Mouse (Mus musculus): ENCODE data around the gene Tm7sf2.

Tm7sf2 gene

DNA sequence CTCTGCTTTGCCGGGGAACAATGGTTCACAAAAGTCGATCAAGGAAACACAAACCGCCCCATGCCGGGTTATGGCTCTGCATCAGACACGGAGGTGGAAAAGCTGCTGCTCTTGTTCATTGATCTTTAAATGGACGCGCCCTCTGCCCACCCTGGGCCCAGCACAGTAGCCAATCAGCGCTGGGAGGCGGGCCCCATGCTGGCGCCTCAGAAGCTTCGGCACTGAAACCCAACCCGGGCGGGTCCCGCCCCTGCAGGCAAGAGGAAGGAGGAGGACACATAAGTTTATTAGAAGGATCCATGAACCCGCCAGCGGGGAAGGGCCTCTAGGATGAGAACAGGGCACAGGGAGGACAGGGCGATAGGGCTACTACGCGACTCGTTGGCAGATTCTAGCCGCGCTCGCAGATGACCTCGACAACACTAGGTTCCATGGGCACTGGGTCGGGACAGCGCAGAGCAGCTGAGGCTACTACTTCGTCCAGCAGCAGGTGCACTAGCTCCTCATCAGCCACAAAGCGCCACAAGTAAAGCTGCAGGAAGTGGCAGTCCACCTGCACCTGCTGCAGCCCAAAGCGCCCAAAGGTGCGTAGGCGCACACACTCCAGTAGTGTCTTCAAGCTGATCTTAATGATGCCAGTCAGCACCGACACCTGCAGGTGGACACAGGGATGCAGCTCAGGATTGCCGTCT, at the start of gene Tm7sf2:
Tm7sf2 (minus strand) TSS at position 650 of the 692 bp plus-strand sequence.
- peak; percentile 75 for DNase-seq (ENCODE audit: low spot score)

DNA sequence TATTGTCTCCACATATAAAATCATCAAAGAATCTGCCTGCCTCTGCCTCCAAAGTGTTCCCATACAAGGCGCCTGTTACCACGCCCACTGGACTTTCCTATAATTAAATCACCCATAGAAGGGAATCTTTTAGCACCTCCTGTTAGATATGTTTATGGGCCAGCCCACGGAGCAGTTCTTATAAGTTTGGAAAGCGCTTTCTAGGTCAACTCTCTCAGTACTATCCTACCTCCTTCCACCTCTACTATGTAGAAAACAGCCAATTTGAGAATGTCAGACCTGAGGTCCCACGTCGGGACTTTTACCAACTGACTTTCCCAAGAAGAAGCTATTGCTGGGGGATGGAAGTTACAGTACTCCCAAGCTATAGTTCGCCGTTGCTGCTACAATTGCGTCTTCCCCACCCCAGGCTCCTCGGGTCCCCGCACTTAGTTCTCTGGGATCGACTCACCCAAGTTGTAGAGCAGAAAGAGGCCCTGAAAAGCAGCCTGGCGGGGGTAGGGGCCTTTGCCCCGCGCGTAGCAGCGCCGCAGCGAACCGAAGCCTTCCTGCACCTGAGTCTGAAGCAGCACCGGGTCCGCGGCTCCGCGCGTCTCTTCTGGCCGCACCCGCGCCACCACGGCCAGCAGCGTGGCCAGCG, 49.3 kb upstream of the Tm7sf2 start:
- no peak for DNase-seq (ENCODE audit: low spot score)

DNA sequence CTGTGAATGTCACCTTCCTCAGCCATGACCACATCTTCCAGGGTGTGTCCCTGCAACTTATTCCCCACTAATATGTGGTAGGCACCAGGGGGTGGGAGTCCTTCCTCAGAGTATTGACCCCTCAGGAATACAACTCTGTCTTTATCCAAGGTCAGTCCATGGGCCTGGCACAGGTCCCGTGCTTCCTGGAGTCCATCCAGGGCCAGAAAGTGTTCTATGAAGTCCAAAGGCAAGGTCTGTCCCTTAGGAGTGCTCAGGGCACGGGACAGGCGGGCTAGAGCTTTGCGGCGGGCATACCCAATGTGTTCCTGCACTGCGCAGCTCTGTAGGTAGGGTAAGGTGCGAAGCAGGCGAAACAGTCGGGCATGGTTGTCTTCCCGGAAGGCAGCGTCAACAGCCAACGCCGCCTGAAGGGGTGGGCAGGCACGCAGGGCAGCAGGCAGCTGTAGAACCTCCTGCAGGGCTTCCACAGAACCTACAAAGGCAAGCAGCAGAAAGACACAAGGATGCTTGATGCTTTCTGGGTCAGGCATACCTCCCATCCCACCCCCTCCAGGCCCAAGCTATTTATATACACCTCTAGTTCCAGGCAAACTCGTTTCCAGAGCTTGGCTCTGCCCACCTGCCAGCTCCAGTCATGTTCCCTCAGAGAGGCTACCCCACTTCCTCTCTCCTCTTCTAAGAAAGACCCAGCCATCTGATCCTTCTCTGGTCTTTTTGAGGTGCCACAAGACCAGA, 48.1 kb upstream of the Tm7sf2 start:
- no peak for DNase-seq (ENCODE audit: low spot score)

DNA sequence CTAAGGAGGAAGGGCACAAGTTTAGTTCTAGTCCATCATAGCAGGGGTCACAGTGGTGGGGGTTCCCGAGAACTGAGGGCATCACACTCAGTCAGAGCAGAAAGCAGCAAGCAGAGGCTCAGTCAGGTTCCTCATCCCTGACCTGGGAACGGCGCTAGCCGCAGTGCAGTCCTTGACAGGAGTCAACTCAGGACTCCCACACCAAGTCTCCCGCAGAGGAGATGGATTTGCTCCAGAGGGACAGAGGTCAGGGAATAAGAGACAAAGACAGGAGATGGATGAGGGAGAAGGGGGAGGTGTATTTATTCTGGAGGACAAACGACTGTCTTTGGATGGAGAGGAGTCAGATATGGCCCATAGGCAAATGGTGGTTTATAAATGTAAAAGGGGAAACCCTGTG, 44.9 kb upstream of the Tm7sf2 start:
- no peak for DNase-seq (ENCODE audit: low spot score)

DNA sequence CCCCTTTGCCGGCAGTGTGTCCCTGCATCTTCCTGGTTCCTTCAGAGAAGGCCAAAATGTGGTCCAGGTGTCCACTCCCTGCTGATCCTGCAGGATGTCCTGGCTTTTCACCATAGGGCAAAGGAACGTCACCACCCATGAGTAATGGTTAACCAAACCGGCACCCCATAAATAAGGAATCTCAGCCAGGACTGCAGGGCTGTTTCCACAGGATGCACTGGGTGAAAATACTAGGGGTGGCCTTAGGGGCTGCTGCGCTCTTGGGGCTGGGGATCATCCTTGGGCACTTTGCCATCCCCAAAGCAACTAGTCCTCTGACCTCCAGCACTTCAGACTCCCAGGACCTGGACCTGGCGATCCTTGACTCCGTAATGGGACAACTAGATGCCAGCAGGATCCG, 37.4 kb upstream of the Tm7sf2 start, which contains the start of gene Naaladl1:
Naaladl1 (plus strand) TSS at position 197 of the 400 bp plus-strand sequence.
- DNase-seq (ENCODE audit: low spot score) = no peak

DNA sequence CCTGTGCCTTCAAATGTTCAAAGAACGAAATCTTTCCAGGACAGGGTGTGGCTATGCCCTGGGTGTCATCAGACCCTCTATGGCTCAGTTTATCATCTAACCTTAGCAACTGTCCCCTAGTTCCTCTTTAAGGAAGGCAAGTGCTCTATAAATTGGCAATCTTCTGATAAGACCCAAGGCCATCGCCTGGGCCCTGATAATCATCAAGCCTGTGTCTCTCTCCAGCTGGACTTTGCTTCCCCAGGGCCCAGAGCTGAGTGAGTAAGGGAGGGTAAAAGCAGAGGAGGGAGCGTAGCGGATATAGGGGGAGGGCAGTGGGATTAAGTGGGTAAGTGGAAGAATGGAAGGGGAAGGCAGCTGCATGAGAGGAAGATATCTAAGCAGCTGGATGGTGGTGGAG, 36.3 kb upstream of the Tm7sf2 start:
- no peak for DNase-seq (ENCODE audit: low spot score)

DNA sequence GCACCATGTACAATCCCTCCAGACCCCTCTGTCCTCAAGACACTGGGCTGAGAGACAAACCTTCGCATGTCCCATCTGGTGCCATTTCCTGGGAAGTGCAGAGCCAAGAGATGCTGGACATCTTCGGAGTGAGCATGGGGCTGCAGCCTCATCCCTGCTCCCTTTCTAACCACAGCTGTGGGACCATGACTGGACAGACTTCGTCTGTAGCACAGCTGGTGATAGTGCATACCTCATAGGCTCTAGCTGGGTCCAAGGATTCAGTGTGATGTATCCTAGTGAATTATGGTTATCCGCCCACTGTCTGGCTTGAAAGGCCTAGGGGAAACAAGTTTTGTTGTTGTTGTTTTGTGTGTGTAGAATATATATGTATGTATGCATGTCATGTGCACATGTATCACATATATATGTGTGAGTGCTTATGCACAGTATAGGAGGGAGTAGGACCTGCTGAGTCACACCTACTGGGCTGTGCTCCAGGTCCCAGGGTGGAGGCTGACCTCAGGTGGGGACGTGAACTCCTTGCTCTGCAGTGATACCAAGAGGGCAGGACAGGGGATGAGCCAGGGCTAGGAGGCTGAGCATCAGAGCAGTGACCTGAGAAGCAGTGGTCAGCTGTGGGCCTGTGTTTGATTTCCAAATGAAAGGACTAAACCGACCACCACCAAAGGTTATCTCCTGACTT, 34.1 kb upstream of the Tm7sf2 start:
- no peak for DNase-seq (ENCODE audit: low spot score)

DNA sequence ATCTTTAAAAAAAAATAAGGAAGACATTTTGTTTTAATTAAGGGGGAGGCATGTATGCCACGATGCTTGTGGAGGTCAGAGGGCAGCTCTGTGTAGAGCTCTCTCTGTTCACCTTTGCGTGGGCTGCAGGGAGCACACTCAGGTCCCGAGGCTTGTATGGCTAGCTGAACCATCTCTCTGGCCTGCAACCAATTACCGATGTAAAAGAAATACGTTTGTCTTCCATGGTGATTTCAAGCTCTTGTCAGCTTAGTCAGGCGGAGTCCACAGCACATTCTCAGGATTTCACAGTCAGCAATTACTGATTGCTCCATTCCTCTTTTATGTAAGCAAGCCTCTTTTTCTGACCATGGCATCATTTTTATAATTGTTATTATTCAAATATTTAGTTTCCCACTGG, 33.0 kb upstream of the Tm7sf2 start:
- DNase-seq (ENCODE audit: low spot score) = no peak

DNA sequence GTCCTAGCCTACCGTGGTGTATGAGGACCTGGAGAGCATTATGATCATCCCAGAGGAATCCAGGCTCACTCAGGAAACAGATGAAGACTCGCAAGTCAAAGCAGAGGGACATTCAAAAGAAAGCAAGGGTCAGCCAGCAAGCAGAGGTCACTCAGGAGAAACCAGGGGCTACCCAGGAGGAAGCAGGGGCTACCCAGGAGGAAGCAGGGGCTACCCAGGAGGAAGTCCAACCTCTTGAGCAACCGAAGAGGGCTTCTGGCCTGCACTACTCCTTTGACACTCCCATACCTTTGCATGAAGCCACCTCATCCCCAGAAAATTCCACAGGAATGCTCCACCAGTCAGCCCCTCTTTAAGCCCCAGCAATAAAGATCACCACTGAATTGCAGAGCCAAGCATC, 29.7 kb upstream of the Tm7sf2 start:
- no peak for DNase-seq (ENCODE audit: low spot score)

DNA sequence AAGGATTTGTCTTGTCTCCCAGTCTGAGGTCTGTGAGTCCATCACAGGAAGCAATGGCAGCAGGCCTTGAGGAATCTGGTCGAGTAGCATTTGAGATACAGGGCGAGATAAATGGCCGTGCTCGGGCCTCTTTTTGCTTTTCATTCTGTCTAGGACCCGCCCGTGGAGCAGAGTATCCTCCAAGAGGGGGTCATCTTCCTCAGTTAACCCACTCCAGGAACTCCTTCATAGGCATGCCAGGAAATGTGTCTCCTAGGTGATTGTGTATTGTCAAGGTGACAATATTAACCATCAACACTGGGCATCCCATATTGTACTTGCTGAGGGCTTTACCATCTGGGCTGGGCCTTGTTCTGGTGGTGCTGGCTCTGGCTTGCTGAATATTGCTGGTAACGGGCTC, 25.9 kb upstream of the Tm7sf2 start, which contains the start of gene AC131692.1:
AC131692.1 (plus strand) TSS at position 301 of the 400 bp plus-strand sequence.
- DNase-seq (ENCODE audit: low spot score) = no peak

DNA sequence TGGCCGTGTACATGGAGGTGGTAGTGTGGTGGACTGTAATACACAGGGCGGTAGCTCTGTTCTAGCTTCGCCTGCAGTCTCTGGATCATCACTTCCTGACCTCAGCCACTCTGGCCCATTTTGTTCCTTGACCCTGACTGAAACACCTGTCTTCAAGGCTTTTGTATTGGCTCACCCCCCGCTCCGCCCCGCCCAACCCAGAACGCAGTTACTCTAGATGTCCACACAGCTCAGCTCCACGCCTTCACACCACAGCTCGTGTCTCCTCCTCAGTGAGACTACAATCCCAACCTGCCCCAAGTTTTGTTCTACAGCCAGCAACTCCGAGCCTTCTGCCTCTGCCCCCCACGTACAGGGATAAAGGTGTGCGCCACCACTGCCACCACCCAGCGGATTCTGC, 20.7 kb upstream of the Tm7sf2 start:
- DNase-seq (ENCODE audit: low spot score) = no peak

DNA sequence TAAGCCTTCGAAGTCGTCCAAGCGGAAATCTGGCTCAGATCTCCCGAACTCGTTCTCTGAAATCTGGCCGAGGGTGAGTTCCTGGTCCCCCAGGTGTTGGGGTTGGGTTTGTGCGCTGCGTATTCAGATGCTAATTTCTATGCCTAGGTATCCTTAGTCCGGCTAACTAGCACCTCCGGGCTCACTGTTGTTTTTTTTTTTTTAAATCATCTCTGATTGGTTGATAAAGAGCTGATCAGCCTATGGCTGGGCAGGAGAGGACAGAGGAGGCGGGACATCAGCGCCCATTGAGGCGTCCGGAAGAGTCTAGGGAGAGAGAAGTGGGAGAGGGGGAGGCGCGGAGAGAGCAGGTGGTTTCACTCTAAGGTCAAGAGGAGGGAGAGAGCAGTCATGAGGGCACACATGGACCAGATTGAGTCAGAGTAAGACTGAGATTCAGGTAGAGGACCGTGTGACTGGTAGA, 17.3 kb upstream of the Tm7sf2 start:
- no peak for DNase-seq (ENCODE audit: low spot score)

DNA sequence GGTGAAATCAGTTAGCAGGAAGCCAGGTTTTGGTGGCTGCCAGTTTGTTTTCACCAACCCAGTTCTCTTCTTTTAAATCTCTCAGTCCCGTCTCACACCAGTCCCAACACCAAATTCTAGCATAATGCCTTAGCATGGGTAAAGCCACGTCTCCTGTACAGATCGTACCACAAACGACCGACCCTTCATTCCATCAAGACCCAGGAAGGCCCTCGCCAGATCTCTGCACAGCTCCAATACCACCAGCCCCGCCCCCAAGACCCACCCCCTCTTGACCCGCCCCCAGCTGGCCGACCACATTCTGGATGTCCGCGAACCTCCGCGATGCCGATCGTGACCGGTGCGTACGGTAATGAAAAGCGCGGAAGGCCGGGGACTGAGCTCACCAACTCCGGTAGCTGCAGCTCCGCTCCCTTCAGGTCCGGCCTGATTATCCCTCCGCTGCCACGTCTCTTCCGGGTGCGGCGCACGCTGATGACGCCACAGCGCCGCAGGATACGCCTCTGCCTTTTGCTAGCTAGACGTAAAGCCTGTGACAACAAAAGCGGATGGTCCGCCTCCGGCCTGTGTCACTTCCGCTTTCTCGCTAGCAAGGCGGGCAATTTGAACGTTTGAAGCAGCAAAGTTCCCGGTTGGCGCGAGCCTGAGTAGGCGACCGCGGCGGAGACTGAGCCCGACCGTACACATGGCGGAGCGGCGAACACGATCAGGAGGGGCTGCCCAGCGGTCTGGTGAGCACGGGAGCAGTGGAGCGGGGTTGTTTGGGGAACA, 16.5 kb upstream of the Tm7sf2 start, which contains the start of the genes Zfpl1 and Cdca5:
Zfpl1 (minus strand) TSS at position 479 of the 771 bp plus-strand sequence.
Cdca5 (plus strand) TSS at position 506 of the 771 bp plus-strand sequence.
- DNase-seq (ENCODE audit: low spot score) = peak; percentile 86

DNA sequence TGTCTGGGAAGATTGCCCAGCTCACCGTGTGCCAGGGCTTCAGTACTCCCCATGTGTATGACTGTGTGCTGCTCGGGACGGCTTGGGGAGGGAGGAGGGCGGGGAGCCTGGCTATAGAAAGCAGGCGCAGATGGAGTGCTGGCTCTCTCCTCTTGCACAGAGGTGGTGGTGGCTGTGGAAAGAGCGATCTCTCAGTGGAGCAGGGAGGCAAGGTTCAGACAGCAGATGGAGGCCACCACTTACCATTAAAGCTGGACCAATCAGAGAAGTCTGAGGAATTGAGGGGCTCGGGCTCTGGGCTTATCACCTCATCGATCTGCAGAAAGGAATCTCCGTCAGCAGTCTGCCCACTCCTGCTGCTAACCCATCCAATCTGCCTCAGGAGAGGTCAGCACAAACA, 14.0 kb upstream of the Tm7sf2 start, which contains the start of gene Gm28374:
Gm28374 (minus strand) TSS at position 101 of the 400 bp plus-strand sequence.
- no peak for DNase-seq (ENCODE audit: low spot score)

DNA sequence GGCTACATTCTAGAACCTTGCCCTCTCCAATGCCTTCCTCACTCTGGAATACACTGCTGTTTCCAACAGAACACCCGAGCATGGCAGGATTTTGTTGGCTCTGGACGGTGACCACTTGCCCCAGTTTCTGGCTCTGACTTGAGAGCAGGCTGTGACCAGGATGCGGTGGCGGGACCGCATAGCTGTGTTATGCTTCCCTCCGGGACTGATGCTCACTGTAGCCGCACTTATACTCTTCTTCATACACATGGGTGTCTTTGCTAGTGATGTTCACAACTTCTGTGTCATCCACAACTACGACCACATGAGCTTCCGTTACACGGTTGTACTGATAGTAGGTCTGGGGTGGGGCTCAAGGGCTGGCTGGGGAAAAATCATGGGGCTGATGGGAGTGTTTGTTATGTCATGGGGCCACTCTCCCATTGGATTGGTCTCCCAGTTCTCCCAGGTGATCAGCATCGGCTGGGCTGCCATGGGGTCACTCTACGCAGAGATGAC, 11.9 kb upstream of the Tm7sf2 start, which contains the start of gene Tmem262:
Tmem262 (plus strand) TSS at position 51 of the 498 bp plus-strand sequence.
- DNase-seq (ENCODE audit: low spot score) = no peak

DNA sequence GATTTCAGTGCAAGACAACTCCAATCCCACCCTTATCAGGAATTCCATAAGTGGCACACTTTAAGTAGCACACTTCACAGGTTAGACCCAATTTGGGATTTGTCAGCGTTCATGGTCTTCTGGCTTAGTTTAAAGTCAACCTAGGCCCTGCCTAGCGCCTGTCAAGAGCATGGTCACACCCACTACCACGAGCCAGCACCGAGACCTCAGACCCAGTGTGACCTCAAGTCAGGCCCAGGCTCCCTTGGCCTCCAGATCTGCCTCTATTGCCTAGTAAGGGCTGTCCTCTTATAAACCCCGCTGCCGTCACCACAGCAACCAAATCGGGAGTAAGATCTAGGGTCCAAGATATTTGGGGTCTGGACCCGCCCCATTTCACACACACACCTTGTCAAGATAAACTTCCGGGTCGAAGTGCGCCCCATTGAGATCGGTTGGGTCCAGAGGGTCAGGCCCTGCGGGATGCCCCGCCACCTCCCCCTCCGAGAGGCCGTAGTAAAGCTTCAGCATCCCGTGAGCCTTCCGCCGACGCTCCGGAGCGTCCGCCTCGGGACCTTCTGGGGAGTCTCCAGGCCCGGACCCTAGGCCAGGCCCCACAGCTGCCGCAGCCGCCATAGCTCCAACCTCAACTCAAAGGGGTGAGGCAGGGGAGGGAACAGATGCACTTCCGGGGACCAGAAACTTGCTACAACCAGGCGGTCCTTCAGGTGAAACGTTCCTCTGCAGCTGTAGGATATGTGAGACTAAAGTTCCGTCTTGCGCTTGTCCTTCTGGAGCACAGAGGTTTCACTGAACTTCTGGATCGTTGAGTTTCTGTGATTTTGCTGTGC, 8.6 kb upstream of the Tm7sf2 start, which contains the start of gene Vps51:
Vps51 (minus strand) TSS at position 668 of the 830 bp plus-strand sequence.
- peak; percentile 56 for DNase-seq (ENCODE audit: low spot score)

DNA sequence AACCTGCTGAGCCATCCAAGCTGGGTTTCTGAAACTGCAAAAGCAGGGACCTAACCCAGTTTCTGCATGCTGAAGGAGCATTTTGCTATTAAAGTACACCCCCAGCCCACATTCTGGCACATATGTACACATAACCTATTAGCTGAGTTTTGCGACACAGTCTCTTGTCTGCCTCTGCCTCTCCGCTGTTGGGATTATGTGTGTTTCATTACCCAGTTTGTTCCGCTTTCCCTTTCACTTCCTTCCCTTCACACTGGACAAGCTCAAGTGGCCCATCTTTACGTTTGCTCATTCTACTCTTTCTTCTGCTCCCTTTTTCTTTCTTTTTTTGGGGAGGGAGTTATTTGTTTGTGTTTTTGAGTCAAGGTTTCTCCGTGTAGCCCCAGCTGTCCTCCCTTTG, 5.7 kb upstream of the Tm7sf2 start:
- no peak for DNase-seq (ENCODE audit: low spot score)

DNA sequence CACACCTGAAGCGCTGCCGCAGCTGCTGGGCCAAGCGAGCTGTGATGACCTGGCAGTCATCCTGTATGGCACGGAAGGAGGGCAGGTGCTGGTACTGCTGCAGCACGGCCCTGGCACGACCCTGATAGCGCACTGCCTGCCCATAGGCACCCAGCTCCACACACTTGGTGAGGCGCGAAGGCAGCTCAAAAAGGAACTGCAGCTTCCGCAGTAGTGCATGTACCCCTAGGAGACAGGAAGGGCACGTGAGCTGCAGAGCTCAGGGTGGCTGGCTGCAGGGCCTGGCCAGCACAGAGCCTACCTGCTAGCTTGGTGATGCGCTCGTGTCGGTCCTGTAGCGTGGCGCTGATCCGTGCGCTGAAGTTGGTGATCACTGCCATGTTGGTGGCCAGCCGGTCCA, 3.1 kb upstream of the Tm7sf2 start:
- DNase-seq (ENCODE audit: low spot score) = no peak

DNA sequence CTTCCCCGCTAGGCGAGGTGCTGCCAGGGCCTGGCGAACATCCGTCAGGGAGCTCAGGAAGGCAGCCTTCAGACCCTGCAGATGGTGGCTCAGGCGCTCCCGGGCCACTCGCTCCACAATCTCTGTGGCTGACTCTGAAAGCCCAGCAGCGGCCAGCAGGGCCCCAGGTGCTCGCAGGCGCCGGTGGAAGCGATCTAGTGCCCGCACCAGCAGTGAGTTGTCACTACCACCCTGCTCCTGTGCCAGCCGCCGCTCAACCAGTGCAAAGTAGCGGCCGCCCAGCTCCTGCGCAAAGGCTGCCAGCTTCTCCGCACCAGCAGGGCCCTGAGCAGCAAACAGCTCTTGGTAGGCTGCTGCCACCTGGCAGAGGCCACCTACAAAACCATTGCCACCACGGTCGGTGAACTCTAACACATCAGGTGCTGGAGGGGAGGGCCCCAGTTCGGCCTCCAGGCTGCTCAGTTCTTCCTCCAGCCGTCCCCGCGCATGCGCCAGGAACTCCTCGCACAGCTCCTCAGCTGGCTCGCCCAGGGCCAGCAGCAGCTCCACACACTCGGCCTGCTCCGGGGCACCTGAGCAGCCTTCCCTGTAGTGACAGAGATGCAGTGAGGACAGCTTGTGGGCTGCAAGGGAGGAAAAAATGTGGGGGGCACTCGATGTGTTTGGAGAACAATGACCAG, 2.5 kb upstream of the Tm7sf2 start:
- DNase-seq (ENCODE audit: low spot score) = no peak
